Mouse (Mus musculus) lung, embryonic 14.5 days (tissue): ENCODE data around the gene Larp7. TPM values are rescaled to one million over a fixed set of nuclear protein-coding genes. Genes with fewer than 3 reads are reported as not detected.

Source experiments
- ATAC-seq: fragments of 200-750 bp; cut with Nextera tagmentation; 2 replicates; pipeline ENCODE4 v1.8.0; 2017; ENCODE audit warnings: mild to moderate bottlenecking, moderate TSS enrichment, moderate library complexity; ENCODE audit not compliant: insufficient read depth
- DNase-seq: peaks from one replicate; pipeline ENCODE4 v3.0.0-alpha.2; 2015
- H3K27ac ChIP-seq: fragments of 300-500 bp; sonication (generic); 2 replicates; pipeline ENCODE4 v1.5.1; 2014; ENCODE audit warnings: low read depth, mild to moderate bottlenecking, moderate library complexity
- H3K27me3 ChIP-seq: fragments of 300-500 bp; sonication (generic); 2 replicates; pipeline ENCODE4 v1.6.1; 2014; ENCODE audit warnings: low read length, control low read depth; ENCODE audit not compliant: insufficient read depth
- H3K36me3 ChIP-seq: fragments of 300-500 bp; sonication (generic); 2 replicates; pipeline ENCODE4 v1.6.1; 2014; ENCODE audit warnings: control low read depth; ENCODE audit not compliant: insufficient read depth
- H3K4me1 ChIP-seq: fragments of 300-500 bp; sonication (generic); 2 replicates; pipeline ENCODE4 v1.6.1; 2014; ENCODE audit warnings: antibody characterized with exemption, control low read depth; ENCODE audit not compliant: insufficient read depth
- H3K4me2 ChIP-seq: fragments of 300-500 bp; sonication (generic); 2 replicates; pipeline ENCODE4 v1.6.1; 2014; ENCODE audit warnings: mild to moderate bottlenecking
- H3K4me3 ChIP-seq: fragments of 300-500 bp; sonication (generic); 2 replicates; pipeline ENCODE4 v1.5.1; 2014; ENCODE audit warnings: low read depth, low read length
- H3K9ac ChIP-seq: fragments of 300-500 bp; sonication (generic); 2 replicates; pipeline ENCODE4 v1.6.1; 2014
- H3K9me3 ChIP-seq: fragments of 300-500 bp; sonication (generic); 2 replicates; pipeline ENCODE4 v1.6.1; 2016; ENCODE audit warnings: low read depth, low read length, control low read depth
- CTCF ChIP-seq: IDR thresholded peaks from 2 replicates; pipeline ENCODE4 v1.5.1; 2016; ENCODE audit warnings: antibody characterized with exemption, low read depth
- WGBS: fragments of 180-500 bp; shearing (Covaris S2); extraction: QIAGEN DNeasy Blood & Tissue Kit; methylation state at CpG from one replicate; pipeline ENCODE4 v1.1.7; 2014; 5-methylcytosine and 5-hydroxymethylcytosine counted together
- polyA plus RNA-seq: library from polyadenylated mRNA; unstranded; fragments of >200 nt; fragmentation: Nextera tagmentation; extraction: Ambion mirVana; gene quantifications from 2 replicates; pipeline ENCODE4 v1.2.1, GENCODE M21; 2014

Gene Larp7
- polyA plus RNA-seq, 1 experiment from 2014 or later = 61.6 TPM

- Histone ChIP-seq H3K4me3 (no peak overlapping the region), H3K4me2 (no peak overlapping the region), H3K36me3 (no peaks in the 10 kb centered on the region), H3K27ac (no peak overlapping the region), H3K27me3 (no peaks in the 10 kb centered on the region), H3K4me1 (0 out of 2 replicates have a peak, but pooled peaks cover 2% of the 10 kb centered on the region), H3K9me3 (no peaks in the 10 kb centered on the region), H3K9ac (no peak overlapping the region)
- ATAC-seq (no peak), DNase-seq (no peak)
- no peak for TF ChIP-seq CTCF
- WGBS = 75% methylated on average over 2 of the region's 2 CpGs
These were observed 39.5 kb downstream of the Larp7 start for GRCm38 (mm10) chr3:127513699-127514098.

GRCm38 (mm10) chr3:127512794-127513335, 40.3 kb downstream of the Larp7 start:
- H3K27ac ChIP-seq = no peak overlapping the region
- no peak for TF ChIP-seq CTCF
- no peak overlapping the region for H3K9ac ChIP-seq
- H3K4me1 ChIP-seq = 0 out of 2 replicates have a peak, but pooled peaks cover 2% of the 10 kb centered on the region
- no peak for ATAC-seq
- H3K9me3 ChIP-seq = no peaks in the 10 kb centered on the region
- WGBS = 66% methylated on average over 15 of the region's 15 CpGs
- no peaks in the 10 kb centered on the region for H3K36me3 ChIP-seq
- no peak for DNase-seq
- no peak overlapping the region for H3K4me2 ChIP-seq
- no peaks in the 10 kb centered on the region for H3K27me3 ChIP-seq
- no peak overlapping the region for H3K4me3 ChIP-seq

- no peak for ATAC-seq
- H3K9me3 ChIP-seq = no peaks in the 10 kb centered on the region
- no peak for TF ChIP-seq CTCF
- no peak overlapping the region for H3K9ac ChIP-seq
- H3K4me1 ChIP-seq = 0 out of 2 replicates have a peak, but pooled peaks cover 2% of the 10 kb centered on the region
- no peak overlapping the region for H3K4me3 ChIP-seq
- WGBS = 61% methylated on average over 12 of the region's 12 CpGs
- H3K36me3 ChIP-seq = no peaks in the 10 kb centered on the region
- H3K27me3 ChIP-seq = no peaks in the 10 kb centered on the region
- H3K4me2 ChIP-seq = no peak overlapping the region
- DNase-seq = no peak
- no peak overlapping the region for H3K27ac ChIP-seq
These were observed 41.1 kb downstream of the Larp7 start for GRCm38 (mm10) chr3:127511786-127512746.

GRCm38 (mm10) chr3:127507878-127508783, 45.0 kb downstream of the Larp7 start:
- WGBS = 48% methylated on average over 15 of the region's 15 CpGs
- Histone ChIP-seq H3K4me2 (no peak overlapping the region), H3K4me1 (0 out of 2 replicates have a peak, but pooled peaks cover 2% of the 10 kb centered on the region), H3K4me3 (no peak overlapping the region), H3K9me3 (no peaks in the 10 kb centered on the region), H3K36me3 (no peaks in the 10 kb centered on the region), H3K9ac (no peak overlapping the region), H3K27me3 (no peaks in the 10 kb centered on the region), H3K27ac (no peak overlapping the region)
- ATAC-seq = peak; percentile 21; the same call in 1 of the 2 replicates
- no peak for TF ChIP-seq CTCF
- no peak for DNase-seq

- Histone ChIP-seq H3K9ac (peak within 1 kb of the TSS; percentile 58), H3K9me3 (no peaks in the 10 kb centered on the region), H3K27me3 (peaks cover 29% of the 10 kb centered on the region), H3K27ac (no peak within 1 kb of the TSS), H3K4me2 (peak within 1 kb of the TSS; percentile 99), H3K4me3 (peak within 1 kb of the TSS; percentile 56), H3K4me1 (no peaks in the 10 kb centered on the region), H3K36me3 (no peaks in the 10 kb centered on the region)
- ATAC-seq (peak; percentile 91), DNase-seq (peak; percentile 87)
- WGBS = under 1% methylated on average over 62 of the region's 62 CpGs
- TF ChIP-seq CTCF = no peak
These were observed 54.3 kb downstream of the Larp7 start, which contains the start of gene Ank2 for GRCm38 (mm10) chr3:127498742-127499400. Gene Ank2 (minus strand): TSS chr3:127499350.

GRCm38 (mm10) chr3:127498197-127498741, 54.9 kb downstream of the Larp7 start:
- ATAC-seq = peak; percentile 74
- Histone ChIP-seq H3K9me3 (no peaks in the 10 kb centered on the region), H3K27me3 (peaks cover 29% of the 10 kb centered on the region), H3K27ac (no peak overlapping the region), H3K4me3 (peak overlapping the region; percentile 56), H3K9ac (peak overlapping the region; percentile 58), H3K4me1 (no peaks in the 10 kb centered on the region), H3K4me2 (peak overlapping the region; percentile 99), H3K36me3 (no peaks in the 10 kb centered on the region)
- DNase-seq = peak; percentile 11
- WGBS = 2% methylated on average over 22 of the region's 23 CpGs
- TF ChIP-seq CTCF = no peak
